Mouse (Mus musculus) myocyte (in vitro differentiated cells): Measurements from ENCODE around the gene Gngt1. TPM values are rescaled to one million over a fixed set of nuclear protein-coding genes. Genes with fewer than 3 reads are reported as not detected.

Experiments used
- H3K27me3 ChIP-seq: one replicate; pipeline ENCODE4 v1.6.1; 2011; ENCODE audit not compliant: control insufficient read depth, insufficient read depth, insufficient read length
- H3K36me3 ChIP-seq: one replicate; pipeline ENCODE4 v1.6.1; 2011; ENCODE audit not compliant: control insufficient read depth, insufficient read depth
- H3K4me2 ChIP-seq: one replicate; pipeline ENCODE4 v1.6.1; 2011; ENCODE audit warnings: low read depth, control low read depth
- H3K4me3 ChIP-seq: one replicate; pipeline ENCODE4 v1.5.1; 2011; ENCODE audit warnings: mild to moderate bottlenecking, control low read depth, moderate library complexity
- H3K79me2 ChIP-seq: one replicate; pipeline ENCODE4 v1.6.1; 2011; ENCODE audit not compliant: control insufficient read depth, insufficient read depth
- H3ac ChIP-seq: one replicate; pipeline ENCODE4 v1.6.1; 2011; ENCODE audit not compliant: control insufficient read depth, insufficient read length
- CEBPB ChIP-seq: IDR thresholded peaks from 2 replicates; pipeline ENCODE4 v1.6.1; 2011; ENCODE audit warnings: mild to moderate bottlenecking, moderate library complexity; ENCODE audit not compliant: poor library complexity, insufficient read depth, severe bottlenecking
- E2F4 ChIP-seq: IDR thresholded peaks from one replicate; pipeline ENCODE4 v1.6.1; 2011; ENCODE audit warnings: mild to moderate bottlenecking, control low read depth, moderate library complexity; ENCODE audit not compliant: insufficient read depth
- MAX ChIP-seq: IDR thresholded peaks from one replicate; pipeline ENCODE4 v1.6.1; 2011; ENCODE audit warnings: low read depth, mild to moderate bottlenecking, control low read depth
- MYOD1 ChIP-seq, 3 experiments: IDR thresholded peaks; one replicate each; pipeline ENCODE4 v1.6.1; 2011; ENCODE audit warnings: control low read depth in 2 of 3, low read depth in 2 of 3, mild to moderate bottlenecking in 2 of 3, moderate library complexity in 1 of 3; ENCODE audit not compliant: insufficient read length in 2 of 3, control insufficient read depth in 1 of 3
- MYOG ChIP-seq, 3 experiments: IDR thresholded peaks; one replicate each; pipeline ENCODE4 v1.6.1; 2011; ENCODE audit warnings: control low read depth in 2 of 3, low read depth in 2 of 3, mild to moderate bottlenecking in 2 of 3; ENCODE audit not compliant: insufficient read length in 2 of 3, control insufficient read depth in 1 of 3, insufficient read depth in 1 of 3
- POLR2A ChIP-seq: IDR thresholded peaks from one replicate; pipeline ENCODE4 v1.6.1; 2011; ENCODE audit warnings: low read depth, mild to moderate bottlenecking, control low read depth, moderate library complexity; ENCODE audit not compliant: insufficient read length
- POLR2AphosphoS2 ChIP-seq: IDR thresholded peaks from one replicate; pipeline ENCODE4 v1.6.1; 2011; ENCODE audit warnings: low read depth, control low read depth; ENCODE audit not compliant: insufficient read length
- REST ChIP-seq: IDR thresholded peaks from one replicate; pipeline ENCODE4 v1.6.1; 2011; ENCODE audit warnings: mild to moderate bottlenecking, control low read depth, moderate library complexity; ENCODE audit not compliant: insufficient read depth, insufficient read length
- SRF ChIP-seq: IDR thresholded peaks from one replicate; pipeline ENCODE4 v1.6.1; 2011; ENCODE audit warnings: low read depth; ENCODE audit not compliant: control insufficient read depth, insufficient read length
- TCF12 ChIP-seq: IDR thresholded peaks from one replicate; pipeline ENCODE4 v1.6.1; 2011; ENCODE audit warnings: mild to moderate bottlenecking, control low read depth; ENCODE audit not compliant: poor library complexity, insufficient read depth, severe bottlenecking
- TCF3 ChIP-seq: IDR thresholded peaks from one replicate; pipeline ENCODE4 v1.6.1; 2011; ENCODE audit warnings: low read depth, control low read depth; ENCODE audit not compliant: insufficient read length
- USF1 ChIP-seq: IDR thresholded peaks from one replicate; pipeline ENCODE4 v1.6.1; 2011; ENCODE audit warnings: low read depth, mild to moderate bottlenecking, control low read depth, moderate library complexity
- polyA plus RNA-seq: library from polyadenylated mRNA; unstranded; fragments of >200 nt; fragmentation: generic; extraction: Trizol; gene quantifications from one replicate; pipeline ENCODE4 v1.2.1, GENCODE M21; 2012; ENCODE audit warnings: missing spikeins

Gene Gngt1
- polyA plus RNA-seq, 1 experiment: not detected

DNA sequence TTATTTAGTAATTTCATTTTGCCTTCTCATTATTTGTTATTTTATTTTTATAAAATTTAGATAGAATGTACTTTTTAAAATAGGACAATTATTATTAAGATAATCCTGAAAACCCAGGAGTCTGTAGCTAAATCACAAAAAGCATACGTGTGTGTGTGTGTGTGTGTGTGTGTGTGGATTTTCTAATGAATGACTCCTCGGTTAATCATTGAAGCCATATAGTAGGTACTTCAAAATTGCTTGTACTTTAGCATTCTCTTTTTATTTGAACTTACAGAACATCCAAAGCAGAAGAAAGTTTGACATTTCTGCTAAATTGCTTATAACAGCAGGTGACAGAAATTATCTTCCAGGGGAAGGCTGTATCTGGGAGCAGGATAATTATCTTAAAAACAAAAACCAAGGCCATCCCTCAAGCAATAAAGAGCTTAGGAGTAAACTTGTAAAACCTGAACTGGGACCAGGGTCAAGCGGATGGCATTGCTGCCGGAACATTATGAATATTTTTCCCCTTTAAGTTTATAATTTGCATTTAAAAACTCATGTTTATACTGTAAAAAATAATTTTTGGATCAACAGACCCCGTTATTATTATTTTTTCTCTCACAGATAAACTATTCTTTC lies 10.8 kb upstream of the Gngt1 start:
- no peak for TF ChIP-seq MYOD1 (IDR thresholded peaks at IDR 0.05; ENCODE audit: control insufficient read depth in 1 of 3, insufficient read length in 2 of 3, low read depth in 2 of 3)
- TF ChIP-seq TCF12: no peak
- no peak for TF ChIP-seq POLR2A
- TF ChIP-seq USF1: no peak
- TF ChIP-seq CEBPB: no peak
- no peak for TF ChIP-seq POLR2AphosphoS2
- no peak for TF ChIP-seq E2F4
- TF ChIP-seq TCF3: no peak
- no peak for TF ChIP-seq SRF
- TF ChIP-seq MAX: no peak
- no peak for TF ChIP-seq REST
- no peak for TF ChIP-seq MYOG (IDR thresholded peaks at IDR 0.05; ENCODE audit: control insufficient read depth in 1 of 3, insufficient read depth in 1 of 3, insufficient read length in 2 of 3, low read depth in 2 of 3)
- Histone ChIP-seq H3K4me3 (no peak overlapping the region), H3K79me2 (no peaks in the 10 kb centered on the region), H3K4me2 (no peak overlapping the region), H3ac (no peak overlapping the region), H3K27me3 (no peaks in the 10 kb centered on the region), H3K36me3 (no peaks in the 10 kb centered on the region)

DNA sequence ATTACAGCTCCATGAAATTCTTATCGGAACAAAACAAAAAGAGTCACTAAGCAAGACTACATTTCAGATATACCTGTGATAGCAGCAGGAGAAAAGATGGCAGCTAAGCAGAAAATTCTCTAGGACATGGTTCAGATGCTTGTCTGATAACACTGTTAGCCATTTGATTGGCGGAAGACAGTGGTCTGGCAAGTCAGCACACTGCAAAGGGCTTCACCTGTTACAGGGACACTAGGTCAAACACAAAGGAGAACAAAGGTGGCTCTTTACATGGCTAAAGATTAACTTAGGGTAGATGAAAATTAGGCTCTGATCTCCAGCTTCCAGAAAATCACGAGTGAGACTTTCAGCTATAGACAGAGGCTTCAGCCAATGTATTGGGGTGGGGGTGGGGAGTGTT lies 4.8 kb upstream of the Gngt1 start, which contains the start of gene Tfpi2:
Gene Tfpi2, minus strand, starts transcription at position 170 of the 400 bp plus-strand sequence.
- H3K4me2 ChIP-seq: no peak within 1 kb of the TSS

GRCm38 (mm10) chr6:3998089-3998488 lies 4.5 kb downstream of the Gngt1 start:
- Histone ChIP-seq H3K27me3 (no peaks in the 10 kb centered on the region), H3K4me3 (no peak overlapping the region), H3ac (no peak overlapping the region), H3K36me3 (no peaks in the 10 kb centered on the region), H3K4me2 (no peak overlapping the region), H3K79me2 (no peaks in the 10 kb centered on the region)
- TF ChIP-seq POLR2AphosphoS2: no peak
- TF ChIP-seq CEBPB: 0 out of 2 replicates have a peak, but pooled peaks have one; percentile 13

More for the DNA sequence above, 4.8 kb upstream of the Gngt1 start, which contains the start of gene Tfpi2:
- TF ChIP-seq POLR2AphosphoS2: no peak
- no peak for TF ChIP-seq POLR2A
- TF ChIP-seq MYOG (IDR thresholded peaks at IDR 0.05; ENCODE audit: control insufficient read depth in 1 of 3, insufficient read depth in 1 of 3, insufficient read length in 2 of 3, low read depth in 2 of 3): no peak
- no peak for TF ChIP-seq E2F4
- TF ChIP-seq TCF3: no peak
- Histone ChIP-seq H3K27me3 (no peaks in the 10 kb centered on the region), H3K79me2 (no peaks in the 10 kb centered on the region), H3ac (no peak within 1 kb of the TSS), H3K36me3 (no peaks in the 10 kb centered on the region), H3K4me3 (no peak within 1 kb of the TSS)

DNA sequence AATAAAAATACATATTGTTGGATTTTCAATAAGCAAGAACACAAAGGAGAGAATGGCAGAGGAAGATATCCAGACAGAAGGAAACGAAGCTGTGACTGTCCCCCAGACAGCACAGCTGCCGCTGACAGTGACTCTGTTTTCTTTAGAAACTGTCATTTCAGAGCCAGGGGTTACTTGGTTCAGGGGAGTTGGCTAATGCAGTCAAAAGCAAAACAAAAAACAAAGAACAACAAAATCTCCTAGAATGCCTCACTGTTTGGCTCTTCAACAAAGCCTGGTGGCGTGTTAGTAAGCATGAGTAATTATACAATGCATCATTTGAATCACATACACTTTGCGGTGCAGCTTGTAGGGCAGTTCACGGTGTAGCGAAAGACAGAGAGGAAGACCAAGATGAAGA lies 5.7 kb downstream of the Gngt1 start:
- Histone ChIP-seq H3K27me3 (no peaks in the 10 kb centered on the region), H3K4me2 (no peak overlapping the region), H3K36me3 (no peaks in the 10 kb centered on the region), H3K4me3 (no peak overlapping the region), H3ac (no peak overlapping the region), H3K79me2 (no peaks in the 10 kb centered on the region)
- TF ChIP-seq POLR2AphosphoS2: no peak
- TF ChIP-seq MYOG (IDR thresholded peaks at IDR 0.05; ENCODE audit: control insufficient read depth in 1 of 3, insufficient read depth in 1 of 3, insufficient read length in 2 of 3, low read depth in 2 of 3): no peak
- no peak for TF ChIP-seq MAX
- TF ChIP-seq SRF: no peak
- TF ChIP-seq MYOD1 (IDR thresholded peaks at IDR 0.05; ENCODE audit: control insufficient read depth in 1 of 3, insufficient read length in 2 of 3, low read depth in 2 of 3): no peak
- TF ChIP-seq USF1: no peak
- no peak for TF ChIP-seq REST
- TF ChIP-seq E2F4: no peak
- no peak for TF ChIP-seq POLR2A
- no peak for TF ChIP-seq TCF12

GRCm38 (mm10) chr6:4000716-4001115 lies 7.1 kb downstream of the Gngt1 start:
- H3K36me3 ChIP-seq: no peaks in the 10 kb centered on the region
- H3ac ChIP-seq: no peak overlapping the region
- H3K79me2 ChIP-seq: no peaks in the 10 kb centered on the region
- TF ChIP-seq CEBPB (no peak), POLR2AphosphoS2 (no peak), SRF (no peak), MAX (no peak), POLR2A (no peak), MYOG (IDR thresholded peaks at IDR 0.05; ENCODE audit: control insufficient read depth in 1 of 3, insufficient read depth in 1 of 3, insufficient read length in 2 of 3, low read depth in 2 of 3) (no peak)
- no peaks in the 10 kb centered on the region for H3K27me3 ChIP-seq
- no peak overlapping the region for H3K4me3 ChIP-seq
- no peak overlapping the region for H3K4me2 ChIP-seq
